Mouse (Mus musculus) activated CD4-positive, CD25-positive, alpha-beta regulatory T cell, adult 4 months (primary cell): Measurements from ENCODE around the gene Irf6. TPM values are rescaled to one million over a fixed set of nuclear protein-coding genes. Genes with fewer than 3 reads are reported as not detected.

Experiments
- ATAC-seq: one replicate; pipeline ENCODE4 v1.8.0; 2017
- polyA plus RNA-seq, 2 experiments: library from polyadenylated mRNA; unstranded; fragments of 100-300 nt; shearing (Covaris generic); gene quantifications; one replicate each; pipeline ENCODE4 v1.2.1; 2017

The Irf6 gene
- 1 to 10 TPM; 3.5 to 5.9 TPM for polyA plus RNA-seq

GRCm38 (mm10) chr1:193152872-193153271 lies at the start of gene Irf6:
Gene Irf6, plus strand, starts transcription at chr1:193153111.
- ATAC-seq = peak; percentile 97

- no peak for ATAC-seq
Observed at GRCm38 (mm10) chr1:193112093-193112492, 40.8 kb upstream of the Irf6 start.

- no peak for ATAC-seq
Observed at GRCm38 (mm10) chr1:193122793-193123192, 30.1 kb upstream of the Irf6 start.

GRCm38 (mm10) chr1:193123290-193123689 lies 29.6 kb upstream of the Irf6 start:
- no peak for ATAC-seq

GRCm38 (mm10) chr1:193125835-193126234 lies 27.1 kb upstream of the Irf6 start:
- ATAC-seq = no peak

DNA sequence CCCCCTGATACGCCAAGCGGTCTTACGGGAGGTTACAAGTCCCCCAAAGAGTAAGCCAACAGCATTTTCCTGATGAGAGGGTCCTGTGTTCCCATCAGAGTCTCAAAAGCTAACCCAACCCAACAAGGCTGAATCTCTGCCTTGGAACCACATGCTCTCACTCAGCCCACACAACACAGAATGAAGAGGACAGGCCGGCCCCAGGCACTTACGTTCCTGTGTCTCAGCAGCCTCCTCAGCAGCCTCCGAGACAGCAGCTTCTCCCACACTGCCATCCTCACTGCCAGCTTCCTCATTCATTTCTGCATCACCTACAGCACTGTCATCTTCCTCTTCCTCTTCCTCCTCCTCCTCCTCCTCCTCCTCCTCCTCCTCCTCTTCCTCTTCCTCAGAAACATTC lies 24.9 kb upstream of the Irf6 start:
- ATAC-seq = no peak

- ATAC-seq = no peak
Observed at GRCm38 (mm10) chr1:193129321-193129720, 23.6 kb upstream of the Irf6 start.

DNA sequence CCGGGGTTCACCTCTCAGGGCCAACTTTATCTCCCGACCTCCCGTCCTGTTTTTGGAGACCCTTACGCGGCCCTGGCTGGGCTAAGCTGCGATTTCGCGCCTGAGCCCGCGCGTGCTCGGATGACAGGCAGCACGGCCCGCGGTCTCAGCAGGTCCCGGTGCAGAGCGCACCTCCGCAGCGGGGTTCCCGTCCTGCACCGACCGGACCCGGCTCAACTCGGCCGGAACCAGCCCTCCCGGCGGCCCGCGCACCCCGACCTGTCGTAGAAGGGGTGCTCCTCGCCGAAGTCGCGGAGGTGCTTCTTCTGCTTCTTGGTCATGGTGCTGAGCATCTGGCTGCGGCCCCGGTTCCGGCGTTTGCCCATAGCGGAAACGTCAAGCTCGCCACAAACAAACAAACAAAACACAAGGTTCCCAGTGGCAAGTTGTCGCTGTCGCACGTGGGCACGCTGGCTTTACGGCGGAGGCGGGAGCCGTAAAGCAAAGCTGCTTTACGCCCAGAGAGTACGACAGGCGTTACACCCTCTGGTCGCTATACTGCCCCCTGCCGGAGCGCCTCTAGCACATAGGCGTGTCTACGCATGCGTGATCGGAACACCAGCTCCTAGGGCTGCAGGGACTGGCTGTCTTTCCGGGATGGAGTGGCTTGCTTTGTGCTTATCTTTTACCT lies 23.0 kb upstream of the Irf6 start, which contains the start of gene Diexf:
Gene Diexf, minus strand, starts transcription at position 487 of the 670 bp plus-strand sequence.
- ATAC-seq = peak; percentile 75

DNA sequence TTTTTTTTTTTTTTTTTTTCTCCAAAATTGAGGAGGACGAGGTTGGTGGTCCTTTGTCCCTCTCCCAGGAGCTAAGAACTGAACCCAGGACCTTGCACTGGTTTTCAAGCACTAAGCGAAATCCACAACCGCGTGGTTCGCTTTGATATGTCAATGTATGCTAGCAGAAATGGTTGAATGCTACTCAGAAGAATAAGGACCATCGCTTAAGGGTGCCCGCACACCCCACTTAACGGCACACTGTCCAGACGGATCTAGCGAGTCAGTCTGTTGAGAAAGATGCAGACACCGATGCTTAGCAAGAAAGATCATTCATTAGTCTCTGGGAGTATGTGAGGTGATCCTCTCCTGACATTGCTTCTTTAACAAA lies 22.5 kb upstream of the Irf6 start:
- ATAC-seq = peak; percentile 19

- peak; percentile 67 for ATAC-seq
Observed at GRCm38 (mm10) chr1:193130839-193131238, 22.1 kb upstream of the Irf6 start.

- ATAC-seq = no peak
Observed at GRCm38 (mm10) chr1:193131311-193131948, 21.5 kb upstream of the Irf6 start.

GRCm38 (mm10) chr1:193132385-193132784 lies 20.5 kb upstream of the Irf6 start:
- no peak for ATAC-seq

- no peak for ATAC-seq
Observed at GRCm38 (mm10) chr1:193133726-193134125, 19.2 kb upstream of the Irf6 start.

DNA sequence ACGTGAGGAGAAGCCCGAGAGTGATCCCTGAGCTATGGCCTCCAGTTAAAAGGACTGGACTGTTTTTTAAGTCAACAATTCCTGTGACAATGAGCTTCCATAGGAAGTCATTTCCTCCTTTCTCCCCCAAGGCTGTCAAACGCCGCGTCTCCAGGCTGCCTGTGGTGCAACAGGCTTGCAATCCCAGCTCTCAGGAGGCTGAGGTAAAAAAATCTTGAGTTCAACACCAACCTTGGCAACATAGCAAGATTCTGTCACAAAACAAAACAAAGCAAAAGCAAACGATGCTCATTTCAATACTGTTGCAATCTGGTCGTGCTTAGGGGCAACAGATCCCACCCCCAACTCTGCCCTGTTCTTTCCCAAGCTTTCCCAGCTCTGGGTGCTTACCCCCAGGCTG lies 14.8 kb upstream of the Irf6 start:
- no peak for ATAC-seq

DNA sequence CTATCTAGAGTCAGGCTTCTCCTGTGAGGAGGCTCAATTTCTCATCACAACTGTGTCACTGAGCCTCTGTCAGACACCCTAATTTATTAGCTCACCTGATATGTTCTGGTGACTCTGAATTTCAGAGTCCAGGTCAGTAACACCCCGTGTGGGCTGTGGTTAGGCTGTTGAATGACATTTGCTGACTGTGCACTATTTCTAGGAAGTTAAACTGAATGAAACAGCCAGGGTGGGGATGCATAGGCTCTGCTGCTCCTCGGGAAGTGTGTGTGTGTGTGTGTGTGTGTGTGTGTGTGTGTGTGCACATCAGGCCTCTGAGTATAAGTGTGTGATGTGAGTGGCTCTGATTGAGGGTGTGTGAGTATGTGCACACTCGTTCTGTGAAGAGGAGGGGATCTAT lies 14.2 kb upstream of the Irf6 start:
- ATAC-seq = peak; percentile 46

DNA sequence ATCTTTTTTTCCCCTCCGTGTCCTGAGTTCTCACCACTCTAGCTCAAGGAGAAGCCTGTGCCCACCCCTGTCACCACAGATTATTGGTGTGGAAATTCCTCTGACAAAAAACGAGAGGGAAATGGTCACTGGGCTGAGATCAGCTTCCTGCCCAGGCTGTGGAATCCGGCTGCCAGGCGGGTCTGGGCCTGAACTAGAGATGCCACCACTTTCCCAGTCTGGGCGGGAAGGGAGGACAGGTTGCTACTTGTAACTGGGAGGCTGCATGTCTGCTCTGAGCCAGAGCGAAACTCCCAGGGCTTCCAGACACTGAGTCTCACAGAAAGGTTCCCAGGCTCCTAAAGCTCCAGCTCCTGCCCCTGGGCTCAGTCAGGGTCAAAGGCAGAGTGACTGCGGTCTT lies 11.8 kb upstream of the Irf6 start:
- ATAC-seq = no peak

DNA sequence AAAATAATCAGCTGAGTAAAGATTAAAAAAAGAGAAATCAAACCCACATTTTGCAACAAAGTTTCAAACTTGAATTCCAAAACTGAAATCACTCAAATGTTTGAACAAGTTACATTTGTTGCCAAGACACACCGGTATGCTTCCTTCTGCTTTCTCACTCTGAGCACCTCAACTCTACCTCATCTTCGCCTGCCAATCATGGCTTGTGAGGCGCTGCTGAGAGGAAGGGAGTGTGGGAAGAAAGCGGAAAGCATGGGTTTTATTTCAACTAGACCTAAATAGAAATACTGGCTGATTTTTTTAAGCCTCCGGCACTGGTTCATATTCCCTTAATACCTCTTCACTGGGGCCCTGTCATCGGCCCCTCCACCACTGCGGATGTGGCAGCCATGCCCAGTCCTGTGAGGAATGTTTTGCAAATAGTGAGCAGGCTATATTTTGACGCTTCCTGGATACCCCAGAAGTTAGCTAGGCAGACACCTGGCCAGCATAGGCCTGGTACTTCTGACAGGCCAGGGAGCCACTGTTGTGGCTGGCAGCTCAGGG lies 10.3 kb upstream of the Irf6 start:
- no peak for ATAC-seq

DNA sequence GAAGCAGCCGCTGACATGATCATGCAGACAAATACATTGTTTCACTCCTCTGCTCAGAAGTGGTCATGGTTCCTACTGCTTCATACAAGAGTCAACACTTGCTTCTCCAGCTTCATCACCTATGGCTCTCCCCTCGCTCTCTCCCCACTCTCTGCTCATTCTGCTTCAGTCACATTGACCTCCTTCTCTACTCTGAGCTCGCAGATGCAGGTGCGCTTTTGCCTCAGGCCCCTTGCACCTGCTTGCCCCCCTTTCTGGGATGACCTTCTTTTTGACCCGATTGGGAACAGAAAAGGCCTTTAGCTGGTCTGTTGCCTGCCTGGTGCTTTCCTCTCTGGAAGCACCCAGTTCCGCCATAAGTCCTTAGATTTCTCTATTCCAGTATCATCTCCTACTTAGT lies 8.4 kb upstream of the Irf6 start:
- no peak for ATAC-seq

- ATAC-seq = no peak
Observed at GRCm38 (mm10) chr1:193145101-193145500, 7.8 kb upstream of the Irf6 start.

DNA sequence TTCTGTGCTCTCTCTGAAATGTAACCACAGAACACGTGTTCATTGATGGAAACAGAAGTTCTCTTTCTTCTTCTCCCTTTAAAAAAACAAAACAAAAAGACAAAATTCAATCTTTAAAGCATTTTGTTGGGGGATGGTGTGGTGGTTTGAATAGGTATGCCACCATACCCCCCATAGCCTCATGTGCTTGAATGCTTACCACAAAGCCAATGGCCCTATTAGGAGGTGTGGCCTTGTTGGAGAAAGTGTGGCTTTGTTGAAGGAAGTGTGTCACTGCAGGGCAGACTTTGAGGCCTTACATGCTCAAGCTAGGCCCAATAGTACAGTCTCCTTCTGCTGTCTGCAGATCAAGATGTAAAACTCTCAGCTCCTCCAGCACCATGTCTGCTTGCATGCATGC lies 6.5 kb upstream of the Irf6 start:
- peak; percentile 69 for ATAC-seq

- ATAC-seq = no peak
Observed at GRCm38 (mm10) chr1:193149231-193149630, 3.7 kb upstream of the Irf6 start.

- no peak for ATAC-seq
Observed at GRCm38 (mm10) chr1:193151134-193151533, 1.8 kb upstream of the Irf6 start.

GRCm38 (mm10) chr1:193153561-193153960 lies 650 bp downstream of the Irf6 start:
- ATAC-seq = no peak
